Mouse (Mus musculus) retina, postnatal 1 day (tissue): ENCODE data around the gene Acot6.

Experiments used
- DNase-seq: peaks from one replicate; pipeline ENCODE4 v3.0.0-alpha.2; 2012

Acot6 gene

DNA sequence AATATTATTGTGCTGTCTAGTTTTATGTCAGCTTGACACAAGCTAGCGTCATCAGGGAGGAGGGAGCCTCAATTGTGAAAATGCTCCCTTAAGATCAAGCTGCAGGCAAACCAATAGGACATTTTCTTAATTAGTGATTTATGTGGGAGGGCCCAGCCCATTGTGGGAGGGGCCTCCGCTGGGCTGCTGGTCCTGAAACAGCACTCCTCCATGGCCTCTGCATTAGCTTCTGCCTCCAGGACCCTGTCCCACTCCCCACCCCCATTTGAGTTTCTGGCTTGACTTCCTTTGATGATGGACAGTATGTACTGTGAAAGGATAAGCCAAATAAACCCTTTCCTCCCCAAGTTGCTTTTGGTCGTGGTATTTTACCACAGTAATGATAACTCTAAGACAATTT lies 6.6 kb downstream of the Acot6 start:
- DNase-seq: no peak

DNA sequence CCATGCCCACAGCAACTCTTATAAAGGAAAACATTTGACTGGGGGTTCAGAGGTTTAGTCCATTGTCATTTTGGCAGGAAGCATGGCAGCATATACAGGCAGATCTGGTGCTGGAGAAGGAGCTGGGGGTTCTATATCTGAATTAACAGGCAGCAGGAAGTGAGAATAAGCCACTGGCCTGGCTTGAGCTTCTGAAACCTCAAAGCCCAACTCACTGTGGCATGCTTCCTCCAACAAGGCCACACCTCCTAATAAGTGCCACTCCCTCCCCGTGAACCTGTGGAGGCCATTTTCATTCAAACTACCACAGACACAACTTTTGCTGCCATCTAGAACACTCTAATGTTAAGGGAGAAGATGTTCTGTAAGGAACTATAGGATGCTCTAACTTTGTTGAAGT lies 7.2 kb downstream of the Acot6 start:
- DNase-seq: no peak

GRCm38 (mm10) chr12:84109924-84110323 lies 9.5 kb downstream of the Acot6 start:
- DNase-seq: no peak

- no peak for DNase-seq
Observed at GRCm38 (mm10) chr12:84110814-84111213, 10.4 kb downstream of the Acot6 start.

DNA sequence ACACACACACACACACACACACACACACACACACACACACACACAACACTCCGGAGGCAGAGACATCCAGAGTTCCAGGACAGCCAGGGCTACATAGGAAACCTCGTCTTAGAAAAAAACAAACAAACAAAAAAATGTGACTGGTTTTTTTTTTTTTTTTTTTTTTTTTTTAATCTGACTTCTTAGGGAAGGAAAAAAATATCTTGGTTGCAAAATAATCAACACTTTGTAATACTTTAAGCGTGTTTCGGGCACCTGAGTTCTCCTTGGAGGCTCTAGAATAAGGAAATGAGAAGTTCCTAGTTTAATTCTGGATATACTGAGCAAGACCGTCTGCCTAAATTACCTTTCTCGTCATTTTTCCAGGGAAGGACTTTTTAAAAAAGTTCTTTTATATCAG lies 13.2 kb downstream of the Acot6 start:
- no peak for DNase-seq

DNA sequence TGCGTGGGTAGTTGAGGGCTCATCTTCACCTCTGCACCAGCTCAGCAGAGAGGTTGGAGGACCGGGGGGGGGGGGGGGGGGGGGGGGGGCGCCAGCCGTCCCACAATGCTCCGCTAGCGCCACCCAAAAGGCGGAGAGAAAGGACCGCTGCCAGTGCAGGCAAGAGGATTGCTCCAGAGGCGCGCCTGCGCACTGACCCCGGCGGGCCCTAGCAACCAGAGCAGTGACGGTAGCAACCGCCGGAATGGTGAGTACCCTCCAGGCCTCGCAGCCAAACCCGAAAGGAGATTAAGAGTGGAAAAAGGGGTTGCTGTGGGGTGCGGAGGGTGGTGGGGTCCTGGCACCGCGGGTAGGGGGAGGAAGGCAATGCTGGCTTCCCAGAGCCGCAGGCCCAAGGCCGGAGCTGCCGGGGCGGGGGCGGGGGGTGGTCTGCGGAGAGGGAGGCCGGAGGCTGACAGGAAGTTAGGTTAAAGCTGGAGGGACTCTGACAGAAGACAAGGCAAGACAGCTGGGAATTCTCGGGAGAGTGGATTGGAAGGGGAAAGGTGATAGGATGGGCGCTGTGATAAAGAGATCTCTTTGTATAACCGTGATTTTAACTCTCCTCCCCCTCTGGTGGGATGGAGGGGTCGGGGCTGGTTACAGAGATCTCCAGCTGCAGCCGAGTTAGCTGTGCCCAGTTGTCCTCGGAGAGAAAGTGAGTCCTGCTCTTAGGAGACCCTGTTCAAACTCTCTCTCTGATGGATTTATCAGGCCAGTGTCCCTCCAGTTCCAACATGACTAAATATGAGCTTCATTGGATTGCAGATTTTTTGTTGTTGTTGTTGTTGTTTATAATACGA lies 13.9 kb downstream of the Acot6 start, which contains the start of gene Dnal1:
Dnal1 (plus strand) TSS at position 214 of the 842 bp plus-strand sequence.
- DNase-seq: peak; percentile 96

GRCm38 (mm10) chr12:84119584-84119983 lies 19.1 kb downstream of the Acot6 start:
- no peak for DNase-seq

DNA sequence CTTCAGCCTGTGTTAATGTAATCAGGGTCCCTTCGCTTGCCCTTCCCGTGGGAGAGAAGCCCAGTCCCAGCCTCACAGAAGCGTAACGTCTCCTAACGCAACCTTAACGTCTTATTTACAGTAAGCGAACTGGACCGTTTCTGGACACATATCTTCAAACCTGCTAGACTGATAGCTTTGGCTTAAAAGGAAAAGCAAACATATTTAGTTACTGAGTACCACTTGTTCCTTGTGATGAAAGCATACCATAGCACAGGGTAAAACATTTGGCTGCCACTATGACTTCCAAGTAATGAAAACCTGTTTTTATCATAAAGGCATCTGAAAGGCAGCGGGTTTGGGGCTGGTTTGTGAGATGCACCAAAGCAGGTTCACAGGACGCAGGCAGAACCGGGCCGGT lies 25.4 kb downstream of the Acot6 start:
- DNase-seq: no peak

- DNase-seq: no peak
Observed at GRCm38 (mm10) chr12:84126899-84127298, 26.4 kb downstream of the Acot6 start.

GRCm38 (mm10) chr12:84128576-84128975 lies 28.1 kb downstream of the Acot6 start:
- DNase-seq: no peak

- DNase-seq: no peak
Observed at GRCm38 (mm10) chr12:84129931-84130330, 29.5 kb downstream of the Acot6 start.

GRCm38 (mm10) chr12:84132265-84132664 lies 31.8 kb downstream of the Acot6 start:
- peak; percentile 40 for DNase-seq

GRCm38 (mm10) chr12:84137131-84137530 lies 36.7 kb downstream of the Acot6 start:
- DNase-seq: no peak

DNA sequence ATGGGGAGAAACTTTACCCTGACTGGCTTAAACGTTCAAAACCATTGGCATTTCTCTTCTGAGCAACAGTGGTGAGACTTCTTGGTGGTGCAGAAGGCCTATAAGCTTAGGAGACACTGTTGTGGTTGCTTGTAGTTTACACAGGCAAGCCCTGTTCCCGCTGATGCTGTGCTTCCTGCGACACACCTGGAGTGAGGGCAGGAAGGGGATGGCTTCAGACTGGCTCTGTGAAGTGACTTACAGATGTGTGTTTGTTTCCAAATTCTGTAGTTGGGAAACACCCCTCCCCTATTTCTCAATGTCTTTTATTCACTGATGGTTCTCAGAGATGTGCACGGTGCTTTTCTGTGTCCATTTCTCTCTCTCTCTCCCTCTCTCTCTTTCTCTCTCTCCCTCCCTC lies 39.7 kb downstream of the Acot6 start:
- no peak for DNase-seq

DNA sequence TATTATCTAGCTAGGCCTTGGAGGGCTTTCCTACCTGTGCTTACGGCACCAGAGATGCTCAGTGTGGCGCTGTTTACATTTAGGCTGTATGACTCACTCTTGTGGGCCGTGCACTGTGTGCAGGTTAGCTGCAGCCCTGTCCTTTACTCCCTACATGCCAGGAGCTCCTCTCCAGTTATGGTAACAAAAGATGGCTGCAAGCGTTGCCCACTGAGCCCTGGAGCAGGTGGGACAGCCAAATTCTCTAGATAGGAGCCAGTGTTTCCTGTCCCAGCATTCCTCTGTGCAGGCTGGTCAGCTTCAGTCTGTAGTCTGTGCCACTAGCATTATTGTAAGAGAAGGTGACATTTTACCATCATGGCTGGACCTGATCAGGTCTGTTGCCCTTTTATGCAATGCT lies 40.8 kb downstream of the Acot6 start:
- no peak for DNase-seq

- DNase-seq: peak; percentile 44
Observed at GRCm38 (mm10) chr12:84142281-84143050, 42.0 kb downstream of the Acot6 start.

DNA sequence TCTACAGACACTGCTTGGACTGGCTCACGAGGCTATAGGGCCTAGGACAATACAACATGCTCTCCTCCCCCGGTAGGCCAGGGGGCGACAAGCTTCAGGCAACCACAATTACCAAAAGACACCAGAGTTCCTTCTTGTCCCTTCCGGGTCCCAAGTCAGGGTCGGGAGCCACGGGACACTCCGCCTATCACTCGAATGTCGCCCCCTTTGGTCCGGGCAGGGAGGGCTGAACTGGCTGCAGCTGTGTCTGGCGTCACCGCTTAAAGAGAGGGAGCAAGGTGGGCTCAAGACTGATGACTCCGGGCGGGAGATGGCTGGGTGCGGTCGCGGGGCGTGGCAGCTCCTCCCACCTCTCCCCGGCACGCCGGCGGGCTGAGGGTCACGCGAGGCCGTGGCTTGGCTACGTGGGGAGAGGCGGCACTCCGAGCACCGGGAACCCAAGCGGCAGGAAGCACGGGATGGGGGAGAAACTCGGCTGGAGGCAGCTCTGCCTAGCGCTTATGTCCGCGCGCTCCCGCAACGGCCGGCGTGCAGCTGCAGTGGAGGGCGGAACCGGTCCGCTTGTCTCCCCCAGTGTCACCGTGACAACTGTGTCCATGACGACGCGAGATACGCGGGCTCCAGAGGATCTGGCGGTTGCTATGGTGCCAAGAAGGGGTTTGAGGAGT lies 47.6 kb downstream of the Acot6 start, which contains the start of gene Pnma1:
Pnma1 (minus strand) TSS at position 536 of the 668 bp plus-strand sequence.
- DNase-seq: peak; percentile 96

- DNase-seq: no peak
Observed at GRCm38 (mm10) chr12:84148622-84149012, 48.2 kb downstream of the Acot6 start.

- no peak for DNase-seq
Observed at GRCm38 (mm10) chr12:84149971-84150370, 49.5 kb downstream of the Acot6 start.

DNA sequence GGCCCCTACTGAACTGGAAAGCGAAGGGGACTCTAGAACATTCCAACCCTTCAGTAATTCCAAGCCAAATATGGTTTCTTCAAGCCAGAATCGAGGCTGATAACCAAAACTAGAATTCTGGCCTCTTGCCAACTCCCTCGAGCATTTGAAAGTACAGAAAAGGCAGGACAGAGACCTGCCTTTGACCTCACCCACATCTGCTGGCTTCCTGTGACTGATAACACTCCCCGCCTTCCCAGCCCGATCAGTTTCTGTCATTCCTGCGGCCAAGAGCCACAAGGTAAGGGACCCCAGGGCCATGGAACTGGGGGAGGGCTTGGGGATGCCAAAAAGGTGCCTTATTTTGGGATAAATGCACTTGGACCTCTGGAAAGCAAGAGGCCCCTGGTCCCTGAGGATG lies 50.5 kb downstream of the Acot6 start:
- DNase-seq: no peak

DNA sequence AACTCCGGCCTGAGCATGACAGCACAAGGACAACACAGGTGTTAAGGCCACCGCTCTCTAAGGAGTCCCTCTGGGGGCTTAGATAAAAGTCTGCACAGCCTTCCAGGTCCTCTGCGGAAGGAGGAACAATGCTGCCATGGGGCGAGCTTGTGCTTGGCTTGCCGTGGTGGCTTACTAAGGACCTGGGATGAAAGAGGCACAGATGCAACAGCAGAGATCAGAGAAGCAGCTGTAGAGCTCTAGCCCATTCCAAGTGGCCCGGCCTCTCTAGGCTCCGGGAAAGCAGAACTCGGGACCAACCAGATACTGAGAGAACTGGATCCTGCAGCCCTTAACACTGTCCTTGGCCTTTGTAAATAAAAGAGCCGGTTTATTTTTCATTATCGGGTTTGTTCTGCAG lies 51.5 kb downstream of the Acot6 start:
- DNase-seq: no peak

GRCm38 (mm10) chr12:84152352-84153190 lies 52.1 kb downstream of the Acot6 start:
- no peak for DNase-seq

DNA sequence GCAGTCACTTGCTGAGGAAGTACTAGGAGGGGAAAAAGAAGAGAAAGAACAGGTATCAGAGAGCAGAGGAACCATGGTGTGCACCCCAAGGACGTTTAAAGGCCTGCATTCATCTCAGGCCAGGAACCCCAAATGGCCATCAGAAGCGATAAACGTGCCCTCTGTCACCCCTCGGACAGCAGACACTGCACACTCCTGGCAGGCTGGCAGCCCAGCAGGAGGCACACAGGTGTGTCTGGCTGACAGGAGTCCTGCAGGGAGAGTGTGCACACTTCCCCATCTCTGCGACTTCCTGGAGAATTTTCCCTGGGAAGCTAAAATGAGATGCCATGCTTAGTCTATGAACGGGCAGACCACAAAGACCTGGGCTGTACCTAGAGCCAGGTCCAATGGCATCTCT lies 53.0 kb downstream of the Acot6 start:
- DNase-seq: no peak
